Mouse (Mus musculus): ENCODE results near the gene Mog.
"Not testable (repeated sequence)": the region's sequence is repeated elsewhere in the genome, so short reads cannot be mapped to it uniquely, and the experiment has no call there.

The Mog gene

DNA sequence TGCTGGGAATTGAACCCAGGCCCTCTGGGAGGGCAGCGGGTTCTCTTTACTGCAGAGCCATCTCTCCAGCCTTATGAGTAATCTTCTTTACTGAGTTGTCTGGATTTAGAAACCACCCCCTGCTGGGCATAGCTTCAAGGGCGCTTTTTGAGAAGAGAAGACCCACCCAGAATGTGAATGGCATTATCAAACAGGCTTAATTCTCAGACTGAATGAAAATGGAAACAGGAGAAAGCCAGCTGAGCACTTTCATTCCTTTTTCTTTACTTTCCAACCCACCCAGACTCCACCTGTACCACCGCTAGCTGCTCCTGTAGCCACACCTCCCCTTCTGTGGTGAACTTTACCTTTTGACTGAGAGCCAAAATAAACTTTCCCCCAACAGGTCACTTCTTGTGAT lies 27.8 kb downstream of the Mog start:
- DNase-seq (ENCODE audit: low read depth, low spot score), result no peak

DNA sequence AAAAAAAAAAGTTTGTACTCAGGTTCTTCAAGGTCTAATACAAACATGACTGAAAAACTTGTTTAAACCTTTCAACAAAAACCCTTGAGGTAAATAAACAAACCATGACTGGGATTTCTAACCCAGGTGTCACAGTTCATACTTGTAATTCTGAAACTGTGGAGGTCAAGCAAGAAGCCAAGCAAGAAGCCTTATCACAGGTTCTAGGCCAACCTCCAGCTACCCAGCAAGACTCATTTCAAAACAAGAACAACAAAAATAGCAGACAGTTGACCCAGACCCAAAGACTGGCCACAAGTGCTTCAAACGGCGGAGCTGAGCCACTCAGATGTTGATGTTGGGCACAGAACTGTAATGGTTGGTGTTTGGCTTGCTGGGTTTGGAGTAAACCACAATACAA lies 28.7 kb downstream of the Mog start:
- DNase-seq (ENCODE audit: low read depth, low spot score), result no peak

DNA sequence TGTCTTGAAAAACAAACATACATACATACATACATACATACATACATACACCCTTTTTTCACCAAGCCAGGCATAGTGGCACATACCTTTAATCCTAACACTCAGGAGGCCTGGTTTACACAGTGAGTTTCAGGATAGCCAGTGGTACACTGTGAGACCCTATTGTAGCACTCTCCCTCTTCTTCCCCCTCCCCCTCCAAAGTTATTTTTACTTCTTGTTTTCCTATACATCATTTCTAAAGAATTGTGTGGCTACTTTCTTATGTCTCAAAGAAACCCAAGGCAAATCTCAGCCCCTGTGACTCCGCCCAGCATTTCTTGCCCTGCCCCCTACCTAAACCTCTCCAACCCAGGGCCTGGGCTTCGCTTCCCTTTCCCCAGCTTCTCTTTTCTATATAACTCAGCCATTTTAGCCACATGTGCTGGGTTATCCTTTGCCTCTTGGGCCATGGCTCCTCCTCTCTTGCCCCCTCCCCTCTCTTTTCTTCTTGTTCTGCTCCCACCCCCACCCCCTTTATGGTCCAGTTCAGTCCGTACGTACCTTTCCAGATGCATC lies 29.4 kb downstream of the Mog start:
- DNase-seq (ENCODE audit: low read depth, low spot score), result no peak

DNA sequence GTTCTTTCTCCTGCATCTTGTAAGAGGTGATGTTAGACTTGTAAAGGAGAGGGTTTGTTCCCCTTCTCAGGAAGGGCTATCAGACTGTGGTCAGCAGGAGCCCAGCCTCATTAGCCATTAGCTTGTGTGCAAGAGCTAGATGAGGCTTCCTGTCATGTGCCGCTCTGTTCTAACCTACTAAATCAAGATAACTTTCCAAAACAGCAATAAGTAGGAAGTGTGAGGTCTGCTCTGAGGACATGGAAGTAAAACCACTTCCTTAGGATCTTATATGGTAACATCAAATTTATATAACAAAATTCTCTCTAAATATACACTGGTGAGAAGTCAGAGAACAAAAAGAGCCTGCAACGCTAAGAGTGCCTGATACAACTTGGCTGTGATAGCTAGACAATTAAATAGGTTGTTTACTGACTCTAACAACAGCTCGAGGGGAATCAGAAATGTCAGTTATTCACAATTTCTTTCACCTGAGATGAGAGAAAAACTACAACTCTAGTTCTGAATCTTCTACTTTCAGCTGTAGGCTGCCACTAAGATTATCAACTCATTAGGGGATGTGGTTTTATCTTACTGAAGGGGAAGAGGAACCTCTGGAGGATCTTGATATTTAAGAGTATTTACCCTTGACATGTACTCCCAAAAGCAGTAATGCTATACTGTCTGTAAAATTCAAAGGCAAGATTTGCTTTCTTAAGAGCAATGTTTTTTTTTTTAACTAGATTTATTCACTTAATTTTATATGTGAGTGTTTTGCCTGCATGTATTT lies 30.7 kb downstream of the Mog start:
- no peak for DNase-seq (ENCODE audit: low read depth, low spot score)

DNA sequence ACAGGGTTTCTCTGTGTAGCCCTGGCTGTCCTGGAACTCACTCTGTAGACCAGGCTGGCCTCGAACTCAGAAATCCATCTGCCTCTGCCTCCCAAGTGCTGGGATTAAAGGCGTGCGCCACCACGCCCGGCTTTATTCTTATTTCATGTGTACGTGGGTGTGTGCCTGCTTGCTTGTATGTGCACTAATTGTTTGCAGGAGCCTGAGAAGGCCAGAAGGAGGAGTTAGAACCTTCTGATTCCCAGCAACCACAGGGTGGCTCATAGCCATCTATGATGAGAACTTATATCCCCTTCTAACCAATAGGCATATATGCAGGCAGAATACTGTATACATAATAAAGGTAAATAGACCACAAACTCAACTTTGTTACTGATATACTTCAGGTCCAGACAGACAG lies 32.6 kb downstream of the Mog start:
- DNase-seq (ENCODE audit: low read depth, low spot score), result not testable (repeated sequence)

DNA sequence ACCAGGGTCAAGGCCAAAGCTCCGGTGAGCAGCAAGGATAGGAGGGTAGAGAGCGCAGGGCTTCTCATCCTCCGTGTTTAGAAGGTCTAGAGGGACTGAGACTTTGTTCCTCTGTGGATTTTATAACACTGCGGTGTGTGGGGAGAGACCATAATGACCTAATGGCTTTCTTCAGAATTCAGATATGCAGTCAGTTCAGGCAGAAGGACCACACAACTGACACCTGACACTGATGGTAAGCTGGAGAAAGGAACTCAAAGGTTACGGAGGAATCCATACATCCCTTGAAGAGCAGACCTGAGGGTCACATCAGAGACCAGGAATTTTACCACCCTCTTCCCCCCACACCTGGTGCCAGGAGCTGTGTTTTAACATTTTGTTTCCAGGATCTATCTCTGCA lies 33.8 kb downstream of the Mog start, which contains the start of gene H2-M5:
Gene H2-M5 (minus strand): TSS at position 101 of the 400 bp plus-strand sequence.
- DNase-seq (ENCODE audit: low read depth, low spot score), result no peak

DNA sequence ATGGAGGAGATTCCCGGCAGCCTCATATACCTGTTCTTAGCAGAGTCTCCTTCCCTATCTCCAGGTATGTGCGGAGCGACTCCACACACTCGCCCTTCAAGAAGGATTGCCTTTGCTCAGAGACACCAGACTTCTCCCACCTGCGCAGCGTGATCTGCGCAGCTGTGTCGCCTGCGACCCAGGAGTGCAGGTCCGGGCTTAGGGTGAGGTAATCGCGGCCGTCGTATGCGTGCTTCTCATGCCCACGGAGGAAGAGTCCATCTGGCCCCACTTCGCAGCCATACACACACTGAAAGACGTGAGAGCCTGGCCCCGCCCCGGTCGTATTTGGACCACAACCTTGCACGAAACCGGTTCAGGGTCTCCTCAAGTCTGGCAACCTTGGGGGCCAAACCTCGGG lies 34.7 kb downstream of the Mog start:
- DNase-seq (ENCODE audit: low read depth, low spot score), result no peak

DNA sequence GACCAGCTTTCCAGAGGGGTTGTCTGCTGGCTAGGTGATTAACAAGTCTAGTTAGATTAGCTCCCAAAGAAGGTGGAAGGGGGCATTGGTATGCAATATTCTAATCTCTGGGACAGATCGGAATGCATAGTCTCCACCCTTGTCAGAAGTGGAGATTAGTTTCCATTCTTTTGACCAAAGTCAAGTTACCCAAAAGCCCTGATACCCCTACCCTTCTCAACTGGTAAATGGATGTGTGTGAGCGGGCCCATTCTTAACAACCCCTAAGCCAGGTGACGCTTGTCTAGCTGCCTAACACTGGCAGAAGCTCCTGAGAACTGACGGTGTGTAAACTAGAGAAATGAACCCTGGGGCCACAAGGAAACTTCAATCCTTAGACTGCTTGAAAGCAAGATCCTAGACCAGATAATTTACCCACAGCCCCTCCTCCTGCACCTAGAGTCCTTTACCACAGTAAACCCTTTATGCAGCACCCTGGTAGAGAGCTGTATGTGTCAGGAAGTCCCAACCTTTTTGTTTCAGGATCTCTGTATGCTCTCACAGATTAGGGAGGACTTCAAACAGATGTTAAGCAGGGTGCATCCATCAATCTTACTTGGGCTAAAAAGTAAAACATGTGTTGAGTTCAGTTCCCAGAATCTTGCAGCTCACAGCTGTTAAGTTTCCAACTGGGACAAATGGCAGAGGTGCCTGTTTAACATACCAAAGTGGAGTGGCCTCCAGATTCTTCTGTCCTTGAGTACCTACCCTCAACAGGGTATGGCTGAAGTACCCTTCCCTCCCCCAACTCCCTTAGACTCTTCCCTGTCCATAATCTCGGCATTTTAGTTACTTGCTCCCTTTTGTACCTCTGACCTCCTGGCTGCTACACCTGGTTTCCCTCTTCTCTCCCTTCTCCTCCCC lies 40.7 kb downstream of the Mog start:
- DNase-seq (ENCODE audit: low read depth, low spot score), result no peak

DNA sequence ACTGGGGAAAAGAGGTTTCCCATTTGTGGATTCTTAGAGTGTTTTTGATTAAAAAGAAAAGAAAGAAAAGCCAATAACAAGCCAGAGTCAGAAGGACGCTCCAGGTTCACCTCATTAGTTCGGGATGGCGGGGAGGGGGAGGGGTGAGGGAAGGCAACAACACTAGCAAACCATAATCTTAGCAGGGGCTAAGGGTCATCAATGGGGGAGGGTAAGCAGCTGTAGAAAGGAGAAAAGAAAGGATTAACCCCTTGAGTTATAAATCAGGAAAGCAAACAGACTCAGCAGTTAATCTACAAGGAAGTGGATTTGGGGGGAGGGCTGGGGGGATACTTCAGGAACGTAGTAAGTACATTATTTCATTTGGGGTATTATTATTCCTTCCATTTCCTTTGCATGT lies 41.4 kb downstream of the Mog start:
- no peak for DNase-seq (ENCODE audit: low read depth, low spot score)

DNA sequence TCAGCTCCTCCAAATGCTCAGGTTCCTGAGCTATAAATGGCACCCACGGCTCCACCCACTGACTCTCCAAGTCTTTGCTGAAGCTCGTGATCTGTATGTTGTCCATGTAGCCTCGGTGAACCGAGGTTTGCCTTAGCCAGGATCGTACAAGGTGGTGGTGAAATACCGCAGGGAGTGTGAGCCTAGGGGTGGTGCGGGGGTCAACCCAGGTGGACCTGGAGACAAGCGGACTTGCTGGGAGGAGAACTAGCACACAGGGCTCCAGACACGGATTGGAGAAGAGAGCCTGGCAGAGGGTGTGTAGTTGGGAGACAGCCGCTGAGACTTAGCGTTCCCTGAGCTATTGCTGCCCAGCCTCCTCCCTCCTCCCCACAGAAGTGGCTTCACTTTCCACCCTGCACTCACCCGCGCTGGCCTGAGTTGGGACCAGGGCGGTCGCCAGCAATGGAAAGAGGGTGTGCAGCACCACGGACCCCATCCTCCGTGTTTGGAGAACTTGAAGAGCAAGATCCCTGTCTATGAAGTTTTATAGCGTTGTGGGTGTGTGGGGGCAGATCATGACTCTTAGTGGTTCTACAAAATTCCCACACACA lies 41.9 kb downstream of the Mog start, which contains the start of gene 2410137M14Rik:
Gene 2410137M14Rik (minus strand): TSS at position 17 of the 593 bp plus-strand sequence.
- DNase-seq (ENCODE audit: low read depth, low spot score), result no peak

DNA sequence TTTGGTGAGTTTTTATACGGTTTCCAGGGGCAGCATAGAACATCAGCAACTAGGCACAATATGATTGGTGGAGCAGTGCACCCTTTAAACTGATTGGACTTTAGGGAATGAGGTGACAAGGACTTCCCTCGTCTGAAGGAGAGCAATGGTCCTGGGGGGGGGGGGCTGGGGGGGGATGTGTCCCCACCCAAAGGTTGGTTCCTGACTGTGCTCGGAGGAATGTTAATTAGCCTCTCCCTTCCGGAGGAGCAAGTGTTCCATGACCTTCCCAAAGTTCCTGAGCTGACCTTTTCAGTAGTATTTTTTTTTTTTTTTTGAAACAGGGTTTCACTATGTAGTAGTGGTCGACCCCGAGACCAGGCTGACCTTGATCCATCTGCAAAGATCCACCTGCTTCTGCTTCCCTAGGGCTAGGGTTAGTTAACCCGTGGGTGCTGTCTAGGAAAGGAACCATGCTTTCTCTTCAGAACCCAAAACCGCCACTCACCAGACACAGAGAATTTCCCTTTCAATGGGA lies 49.9 kb downstream of the Mog start:
- no peak for DNase-seq (ENCODE audit: low read depth, low spot score)

DNA sequence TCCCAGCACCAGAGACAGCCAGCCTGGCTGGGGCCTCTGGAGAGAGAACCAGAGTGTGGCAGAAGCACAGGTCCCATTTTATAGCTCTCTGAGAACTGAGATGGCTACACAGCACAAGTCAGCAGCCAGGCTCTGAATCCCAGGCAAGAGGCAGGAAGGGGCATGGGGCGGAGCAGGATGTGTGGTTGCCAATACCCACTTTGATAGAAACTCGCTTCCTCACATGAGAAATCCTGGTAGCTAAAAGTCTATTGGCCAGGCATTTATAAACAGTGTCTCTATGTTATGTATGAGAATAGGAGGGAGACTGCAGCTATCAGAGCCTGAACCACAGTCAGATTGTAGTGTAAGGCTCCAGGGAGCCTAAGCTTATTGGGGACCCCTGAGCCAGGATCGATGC lies 50.4 kb downstream of the Mog start:
- DNase-seq (ENCODE audit: low read depth, low spot score), result no peak

DNA sequence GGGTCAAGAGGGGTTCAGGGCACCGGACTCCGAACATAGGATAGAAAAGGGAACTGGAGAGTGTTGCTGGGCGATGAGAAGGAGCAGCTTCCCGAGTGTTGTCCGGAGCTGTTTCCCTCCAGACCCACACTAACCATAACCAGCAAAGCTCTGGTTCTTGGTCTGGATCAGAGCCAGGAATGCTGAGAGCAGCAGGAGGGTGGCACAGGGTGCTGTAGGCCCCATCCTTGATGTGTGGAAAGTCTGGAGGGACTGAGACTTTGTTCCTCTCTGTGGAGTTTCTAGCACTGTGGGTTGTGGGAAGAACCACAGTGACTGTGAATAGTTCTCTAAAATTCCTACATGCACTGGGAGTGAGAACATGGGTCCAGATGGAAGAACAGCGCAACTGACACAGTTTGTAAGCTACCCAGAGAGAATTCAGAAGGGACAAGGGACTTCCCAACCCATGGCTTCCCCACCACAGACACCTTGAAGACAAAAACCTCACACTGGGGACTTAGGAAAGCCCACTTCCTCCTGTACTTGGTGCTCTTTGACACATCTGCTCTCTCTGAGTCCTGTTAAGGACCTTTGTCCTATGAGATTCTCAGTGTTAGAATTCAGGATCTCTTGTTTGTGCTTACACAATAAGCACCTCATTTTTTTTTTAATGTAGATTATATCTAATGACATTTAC lies 51.9 kb downstream of the Mog start:
- DNase-seq (ENCODE audit: low read depth, low spot score), result no peak

DNA sequence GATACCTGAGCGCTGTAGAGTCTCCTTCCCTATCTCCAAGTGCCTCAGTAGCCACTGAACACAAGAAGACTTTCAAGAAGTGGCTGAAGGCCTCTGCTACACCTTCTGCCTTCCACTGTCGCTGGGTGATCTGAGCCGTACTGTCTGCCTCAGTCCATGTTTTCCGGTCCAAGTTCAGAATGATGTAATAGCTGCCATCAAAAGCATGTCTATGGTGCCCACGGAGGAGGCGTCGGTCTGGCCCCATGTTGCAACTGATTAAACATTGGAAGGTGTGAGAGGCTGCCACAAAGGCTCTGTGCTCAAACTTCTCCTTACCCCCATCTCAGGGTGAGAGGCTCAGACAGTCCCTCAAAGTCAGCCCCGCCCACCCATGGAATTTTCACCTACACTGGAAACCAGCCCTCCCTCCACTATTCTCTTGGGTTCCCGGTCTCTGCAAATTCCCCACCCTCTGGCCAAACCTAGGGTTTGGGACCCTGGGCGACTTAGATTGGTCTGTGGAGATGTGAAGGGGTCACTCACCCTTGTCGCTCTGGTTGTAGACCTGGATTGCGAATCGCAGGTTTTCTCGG lies 52.8 kb downstream of the Mog start:
- DNase-seq (ENCODE audit: low read depth, low spot score), result no peak

DNA sequence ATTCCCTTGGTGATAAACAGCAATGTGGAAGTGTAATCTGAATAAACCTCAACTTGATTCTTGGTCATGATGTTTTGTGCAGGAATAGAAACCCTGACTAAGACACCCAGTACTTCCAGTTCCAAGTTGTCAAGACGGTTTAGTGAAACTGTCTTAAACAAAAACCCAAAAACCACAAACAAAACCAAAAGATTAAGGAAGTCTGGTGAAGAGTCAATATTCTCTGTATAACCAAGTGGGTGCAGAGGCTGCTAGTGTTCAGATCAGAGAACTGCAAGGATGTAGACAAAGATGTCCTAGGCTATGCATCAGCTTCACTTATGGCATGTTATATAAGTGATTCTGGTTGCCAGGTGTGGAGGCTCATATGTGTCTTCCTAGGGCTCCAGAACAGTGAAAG lies 56.3 kb downstream of the Mog start:
- DNase-seq (ENCODE audit: low read depth, low spot score), result no peak

DNA sequence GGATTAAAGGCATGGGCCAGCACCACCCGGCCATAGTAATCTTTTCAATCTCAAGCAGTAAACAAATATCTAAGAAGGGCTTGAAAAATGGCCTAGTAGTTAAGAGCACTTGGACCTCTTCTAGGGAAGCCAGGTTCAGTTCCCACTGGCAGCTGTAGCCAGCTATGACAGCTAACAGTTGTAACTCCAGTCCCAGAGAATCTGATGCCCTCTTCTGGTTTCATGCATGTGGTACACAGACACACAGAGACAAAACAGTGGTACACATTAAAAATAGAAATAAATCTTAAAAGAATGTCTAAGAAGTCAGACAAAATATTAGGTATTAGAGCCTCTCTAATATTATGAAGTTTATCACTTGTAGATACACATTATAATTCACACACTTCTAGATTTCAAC lies 62.1 kb downstream of the Mog start:
- DNase-seq (ENCODE audit: low read depth, low spot score), result no peak

Measured in embryo, embryonic 11.5 days (tissue).